Mouse (Mus musculus) limb, embryonic 11.5 days (tissue): ENCODE results near the gene Rcor1. TPM values are rescaled to one million over a fixed set of nuclear protein-coding genes. Genes with fewer than 3 reads are reported as not detected.

Experiments used
- ATAC-seq: fragments of 200-750 bp; cut with Nextera tagmentation; 2 replicates; pipeline ENCODE4 v1.8.0; 2017; ENCODE audit warnings: low read depth; ENCODE audit not compliant: insufficient number of reproducible peaks, low FRiP score, low TSS enrichment
- DNase-seq: peaks from one replicate; pipeline ENCODE4 v3.0.0-alpha.2; 2015; ENCODE audit warnings: low spot score
- H3K27ac ChIP-seq: fragments of 300-500 bp; sonication (generic); replicated peaks from 2 replicates; pipeline ENCODE4 v1.5.1; 2014; ENCODE audit warnings: low read depth, mild to moderate bottlenecking, low read length
- H3K27me3 ChIP-seq: fragments of 300-500 bp; sonication (generic); 2 replicates; pipeline ENCODE4 v1.6.1; 2014; ENCODE audit warnings: mild to moderate bottlenecking, low read length, mixed read lengths; ENCODE audit not compliant: control insufficient read depth, insufficient read depth
- H3K36me3 ChIP-seq: fragments of 300-500 bp; sonication (generic); 2 replicates; pipeline ENCODE4 v1.6.1; 2014; ENCODE audit warnings: mild to moderate bottlenecking, low read length, moderate library complexity, mixed read lengths; ENCODE audit not compliant: control insufficient read depth, insufficient read depth
- H3K4me1 ChIP-seq: fragments of 300-500 bp; sonication (generic); 2 replicates; pipeline ENCODE4 v1.6.1; 2014; ENCODE audit warnings: low read length, mixed read lengths; ENCODE audit not compliant: control insufficient read depth, insufficient read depth
- H3K4me2 ChIP-seq: fragments of 300-500 bp; sonication (generic); 2 replicates; pipeline ENCODE4 v1.6.1; 2014; ENCODE audit warnings: low read depth, mild to moderate bottlenecking, moderate library complexity; ENCODE audit not compliant: severe bottlenecking
- H3K4me3 ChIP-seq: fragments of 300-500 bp; sonication (generic); 2 replicates; pipeline ENCODE4 v1.5.1; 2014; ENCODE audit warnings: low read depth, low read length
- H3K9ac ChIP-seq: fragments of 300-500 bp; sonication (generic); 2 replicates; pipeline ENCODE4 v1.6.1; 2014; ENCODE audit warnings: mild to moderate bottlenecking, low read length
- H3K9me3 ChIP-seq: fragments of 300-500 bp; sonication (generic); 2 replicates; pipeline ENCODE4 v1.6.1; 2016; ENCODE audit warnings: low read length; ENCODE audit not compliant: control insufficient read depth
- WGBS: fragments of 180-500 bp; shearing (Covaris S2); extraction: QIAGEN DNeasy Blood & Tissue Kit; methylation state at CpG from one replicate; pipeline ENCODE4 v1.1.7; 2014; 5-methylcytosine and 5-hydroxymethylcytosine counted together
- polyA plus RNA-seq: library from polyadenylated mRNA; unstranded; fragments of >200 nt; fragmentation: Nextera tagmentation; extraction: Ambion mirVana; gene quantifications from 2 replicates; pipeline ENCODE4 v1.2.1, GENCODE M21; 2014

The Rcor1 gene
- polyA plus RNA-seq, 1 experiment from 2014 or later, result 15.1 TPM

DNA sequence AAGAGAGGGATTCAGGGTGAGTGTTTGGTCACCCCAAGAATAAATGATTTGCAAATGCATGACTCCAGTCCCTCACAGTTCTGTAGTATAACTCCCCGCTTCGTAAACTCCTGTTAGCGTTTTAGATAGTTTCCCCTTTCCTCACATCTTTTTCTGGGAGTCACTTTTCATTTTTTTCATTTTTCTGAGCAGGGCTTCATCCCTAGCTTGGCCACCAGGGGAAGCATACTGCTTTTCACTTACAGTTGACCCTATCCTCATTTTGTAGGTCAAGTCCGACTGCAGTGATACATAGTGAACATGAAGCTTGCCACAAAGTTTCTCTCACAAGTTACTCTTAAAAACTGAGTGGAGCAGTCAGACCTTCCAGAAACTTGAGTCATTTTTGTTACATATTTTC, 2.0 kb downstream of the Rcor1 start:
- H3K9me3 ChIP-seq, result no peaks in the 10 kb centered on the region
- no peak overlapping the region for H3K27ac ChIP-seq
- H3K4me1 ChIP-seq, result 0 out of 2 replicates have a peak, but pooled peaks cover 6% of the 10 kb centered on the region
- no peaks in the 10 kb centered on the region for H3K27me3 ChIP-seq
- 52% methylated on average over 4 of the region's 4 CpGs for WGBS
- peak; percentile 57 for DNase-seq
- H3K9ac ChIP-seq, result no peak overlapping the region
- peaks cover 3% of the 10 kb centered on the region; the same call in 1 of the 2 replicates for H3K36me3 ChIP-seq
- no peak for ATAC-seq
- H3K4me2 ChIP-seq, result peak overlapping the region; percentile 91; the same call in 1 of the 2 replicates
- 0 out of 2 replicates have a peak overlapping the region, but pooled peaks have one; percentile 98 for H3K4me3 ChIP-seq

DNA sequence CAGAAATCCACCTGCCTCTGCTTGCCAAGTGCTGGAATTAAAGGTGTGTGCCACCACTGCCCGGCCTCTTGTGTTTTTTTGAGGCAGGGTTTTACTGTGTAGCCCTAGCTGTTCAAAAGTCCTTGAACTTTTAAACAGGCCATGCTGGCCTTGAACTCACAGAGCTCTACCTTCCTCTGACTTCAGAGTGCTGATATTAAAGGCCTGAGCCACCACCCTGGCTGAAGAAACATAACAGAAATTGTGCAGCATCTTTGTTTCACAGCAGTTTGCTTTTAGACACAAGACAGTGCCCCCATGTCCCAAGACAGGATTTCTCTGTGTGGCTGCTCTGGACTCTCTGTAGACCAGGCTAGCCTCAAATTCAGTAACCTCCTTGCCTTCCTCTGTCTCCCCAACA, 3.2 kb downstream of the Rcor1 start:
- Histone ChIP-seq H3K4me3 (no peak overlapping the region), H3K4me1 (0 out of 2 replicates have a peak, but pooled peaks cover 6% of the 10 kb centered on the region), H3K27ac (no peak overlapping the region), H3K4me2 (no peak overlapping the region), H3K36me3 (peaks cover 3% of the 10 kb centered on the region; the same call in 1 of the 2 replicates), H3K27me3 (no peaks in the 10 kb centered on the region), H3K9me3 (no peaks in the 10 kb centered on the region), H3K9ac (no peak overlapping the region)
- ATAC-seq, result no peak
- WGBS, result 94% methylated on average over 1 of the region's 1 CpGs
- no peak for DNase-seq

DNA sequence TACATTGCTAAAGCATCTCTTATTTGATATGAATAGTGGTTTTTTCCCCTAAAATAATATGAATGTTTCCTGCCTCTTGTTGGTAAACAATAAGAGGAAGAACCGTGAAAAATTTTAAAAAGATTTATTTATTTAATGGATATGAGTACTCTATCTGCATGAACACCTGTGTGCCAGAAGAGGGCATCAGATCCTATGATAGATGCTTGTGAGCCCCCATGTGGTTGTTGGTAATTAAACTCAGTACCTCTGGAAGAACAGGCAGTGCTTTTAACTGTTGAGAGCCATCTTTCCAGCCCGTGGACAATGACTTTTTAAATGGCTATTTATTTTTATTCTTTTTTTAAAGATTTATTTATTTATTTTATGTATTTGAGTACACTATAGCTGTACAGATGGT, 5.7 kb downstream of the Rcor1 start:
- H3K27me3 ChIP-seq, result no peaks in the 10 kb centered on the region
- no peak for DNase-seq
- H3K4me1 ChIP-seq, result peaks cover 6% of the 10 kb centered on the region; the same call in 1 of the 2 replicates
- no peak overlapping the region for H3K27ac ChIP-seq
- no peaks in the 10 kb centered on the region for H3K9me3 ChIP-seq
- peaks cover 3% of the 10 kb centered on the region; the same call in 1 of the 2 replicates for H3K36me3 ChIP-seq
- ATAC-seq, result no peak
- WGBS, result 87% methylated on average over 2 of the region's 2 CpGs
- no peak overlapping the region for H3K4me2 ChIP-seq
- H3K4me3 ChIP-seq, result no peak overlapping the region
- no peak overlapping the region for H3K9ac ChIP-seq

DNA sequence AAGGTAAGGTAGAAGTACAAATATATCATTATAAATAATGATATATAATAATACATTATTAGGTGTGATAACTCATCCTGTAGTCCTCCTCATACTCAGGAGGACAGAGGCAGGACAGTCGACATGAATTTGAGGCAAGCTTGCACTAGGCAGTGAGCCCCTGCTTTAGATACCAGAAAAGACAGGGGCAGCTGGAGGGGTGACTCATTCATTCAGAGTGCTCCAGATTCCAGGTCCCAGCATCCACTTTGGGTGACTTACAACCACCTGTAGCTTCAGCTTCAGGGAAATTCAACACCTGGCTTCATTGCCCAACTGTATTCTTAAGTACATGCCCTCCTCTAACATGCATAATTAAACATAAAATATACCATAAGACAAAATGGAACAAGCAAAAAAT, 7.7 kb downstream of the Rcor1 start:
- Histone ChIP-seq H3K36me3 (peaks cover 5% of the 10 kb centered on the region), H3K27me3 (no peaks in the 10 kb centered on the region), H3K9ac (no peak overlapping the region), H3K27ac (no peak overlapping the region), H3K4me1 (peaks cover 3% of the 10 kb centered on the region; the same call in 1 of the 2 replicates), H3K9me3 (no peaks in the 10 kb centered on the region), H3K4me3 (no peak overlapping the region), H3K4me2 (no peak overlapping the region)
- ATAC-seq (no peak), DNase-seq (no peak)
- WGBS, result 90% methylated on average over 1 of the region's 1 CpGs

DNA sequence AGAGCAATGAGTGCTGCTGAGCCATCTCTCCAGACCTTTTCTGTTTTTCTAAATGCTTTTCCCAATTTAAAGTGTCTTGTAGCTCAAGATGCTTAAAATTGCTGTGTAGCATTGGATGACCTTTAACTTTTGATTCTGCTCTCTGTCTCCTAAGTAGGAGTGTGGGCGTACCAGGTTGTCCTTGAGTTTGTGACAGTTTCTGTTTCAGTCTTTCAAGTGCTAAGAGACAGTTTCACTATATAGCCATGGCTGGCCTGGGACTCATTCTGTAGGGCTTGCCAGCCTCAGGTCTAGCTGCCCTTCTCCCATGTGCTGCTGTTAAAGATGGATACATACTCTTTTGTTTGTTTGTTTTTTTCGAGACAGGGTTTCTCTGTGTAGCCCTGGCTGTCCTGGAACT, 9.1 kb downstream of the Rcor1 start:
- no peak overlapping the region for H3K4me3 ChIP-seq
- peaks cover 3% of the 10 kb centered on the region; the same call in 1 of the 2 replicates for H3K4me1 ChIP-seq
- no peak overlapping the region for H3K9ac ChIP-seq
- H3K9me3 ChIP-seq, result no peaks in the 10 kb centered on the region
- H3K36me3 ChIP-seq, result peaks cover 2% of the 10 kb centered on the region; the same call in 1 of the 2 replicates
- no peak for ATAC-seq
- no peak overlapping the region for H3K4me2 ChIP-seq
- DNase-seq, result no peak
- H3K27me3 ChIP-seq, result no peaks in the 10 kb centered on the region
- WGBS, result 90% methylated on average over 2 of the region's 2 CpGs
- H3K27ac ChIP-seq, result no peak overlapping the region

DNA sequence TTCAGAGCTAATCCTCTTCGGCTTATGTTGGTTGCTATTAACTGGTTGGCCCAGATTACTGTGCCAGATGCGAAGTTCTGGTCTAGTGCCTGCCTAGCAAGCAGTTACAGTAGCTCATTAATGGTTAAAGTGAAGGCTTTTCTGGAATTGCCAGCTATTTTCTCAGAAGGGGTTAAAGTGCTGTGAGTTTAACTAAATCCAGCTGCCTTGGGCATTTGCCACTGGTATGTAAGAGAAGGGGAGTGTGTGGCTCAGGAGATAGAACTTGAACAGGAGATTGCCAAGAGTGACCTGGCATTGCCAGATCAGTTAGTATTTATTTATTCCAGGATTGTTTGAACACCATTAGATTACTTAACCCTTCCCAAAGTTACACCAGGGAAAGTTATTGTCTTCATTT, 11.1 kb downstream of the Rcor1 start:
- Histone ChIP-seq H3K27ac (no peak overlapping the region), H3K4me1 (peaks cover 3% of the 10 kb centered on the region; the same call in 1 of the 2 replicates), H3K4me2 (no peak overlapping the region), H3K9ac (no peak overlapping the region), H3K36me3 (peaks cover 2% of the 10 kb centered on the region; the same call in 1 of the 2 replicates), H3K27me3 (no peaks in the 10 kb centered on the region), H3K9me3 (no peaks in the 10 kb centered on the region), H3K4me3 (no peak overlapping the region)
- DNase-seq, result no peak
- WGBS, result 77% methylated on average over 2 of the region's 2 CpGs
- no peak for ATAC-seq

DNA sequence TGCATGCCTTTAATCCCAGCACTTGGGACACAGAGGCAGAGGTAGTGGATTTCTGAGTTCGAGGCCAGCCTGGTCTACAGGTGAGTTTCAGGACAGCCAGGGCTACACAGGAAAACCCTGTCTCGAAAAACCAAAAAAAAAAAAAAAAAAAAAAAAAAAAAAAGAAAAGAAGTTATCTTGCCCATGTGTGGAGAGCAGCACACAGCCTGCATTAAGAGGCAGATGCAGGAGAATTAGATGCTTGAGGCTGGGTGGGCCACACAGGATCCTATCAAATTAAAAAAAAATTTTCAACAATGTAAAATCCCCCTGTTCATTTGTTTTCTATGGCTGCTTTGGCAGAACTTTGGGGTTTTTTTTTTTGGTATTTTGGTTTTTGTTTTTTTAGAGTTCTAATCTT, 24.2 kb downstream of the Rcor1 start:
- Histone ChIP-seq H3K9me3 (no peaks in the 10 kb centered on the region), H3K27me3 (no peaks in the 10 kb centered on the region), H3K4me2 (no peak overlapping the region), H3K27ac (no peak overlapping the region), H3K4me1 (no peaks in the 10 kb centered on the region), H3K36me3 (no peaks in the 10 kb centered on the region; the same call in 1 of the 2 replicates), H3K9ac (no peak overlapping the region), H3K4me3 (no peak overlapping the region)
- ATAC-seq, result no peak
- DNase-seq, result no peak
- WGBS, result 76% methylated on average over 2 of the region's 2 CpGs

DNA sequence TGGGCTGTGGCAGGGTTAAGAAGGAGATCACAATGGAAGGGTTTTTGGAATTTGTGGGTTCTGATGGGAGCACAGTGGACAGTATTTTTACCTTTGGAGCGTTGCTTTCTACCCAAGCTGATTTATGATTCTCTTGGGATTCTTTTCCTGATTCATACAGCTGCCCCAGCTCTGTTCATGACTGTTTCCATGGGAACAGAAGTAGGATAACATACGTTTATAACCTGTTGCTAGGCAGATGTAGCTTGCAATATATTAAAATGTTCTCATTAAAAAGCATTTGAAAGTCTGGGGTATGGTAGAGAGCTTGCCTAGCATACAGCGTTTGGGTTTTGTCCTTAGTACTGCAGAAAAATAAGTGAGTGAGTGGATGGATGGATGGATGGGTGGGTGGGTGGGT, 25.1 kb downstream of the Rcor1 start:
- DNase-seq (no peak), ATAC-seq (no peak)
- H3K4me2 ChIP-seq, result no peak overlapping the region
- H3K4me3 ChIP-seq, result no peak overlapping the region
- no peak overlapping the region for H3K9ac ChIP-seq
- no peak overlapping the region for H3K27ac ChIP-seq
- no peaks in the 10 kb centered on the region for H3K27me3 ChIP-seq
- no peaks in the 10 kb centered on the region; the same call in 1 of the 2 replicates for H3K36me3 ChIP-seq
- H3K4me1 ChIP-seq, result no peaks in the 10 kb centered on the region
- no peaks in the 10 kb centered on the region for H3K9me3 ChIP-seq
- WGBS, result 88% methylated on average over 3 of the region's 3 CpGs

DNA sequence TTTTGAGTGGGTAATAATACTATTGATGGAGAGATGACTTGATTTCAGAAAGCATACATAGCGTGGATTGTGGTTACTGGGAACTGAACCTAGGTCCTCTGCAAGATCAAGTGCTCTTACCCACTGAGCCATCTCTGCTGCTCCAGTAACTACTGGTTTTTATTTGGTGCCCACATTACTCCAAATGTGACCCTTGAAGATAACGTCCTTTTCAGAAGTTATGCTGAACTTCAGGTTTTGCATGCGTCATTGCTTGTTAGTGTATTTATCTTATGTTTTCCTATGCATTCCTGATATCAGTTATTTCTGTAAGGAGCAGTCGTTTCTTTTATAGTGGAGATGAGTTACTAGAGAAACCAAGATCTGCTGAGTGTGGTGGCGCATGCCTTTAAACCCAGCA, 26.2 kb downstream of the Rcor1 start:
- Histone ChIP-seq H3K36me3 (no peaks in the 10 kb centered on the region; the same call in 1 of the 2 replicates), H3K4me2 (no peak overlapping the region), H3K4me3 (no peak overlapping the region), H3K4me1 (no peaks in the 10 kb centered on the region), H3K9ac (no peak overlapping the region), H3K27me3 (no peaks in the 10 kb centered on the region), H3K27ac (no peak overlapping the region), H3K9me3 (no peaks in the 10 kb centered on the region)
- DNase-seq (no peak), ATAC-seq (no peak)
- WGBS, result 95% methylated on average over 5 of the region's 5 CpGs
